Mouse (Mus musculus): ENCODE results near the gene Rpa1.
"Not testable (repeated sequence)": the region's sequence is repeated elsewhere in the genome, so short reads cannot be mapped to it uniquely, and the experiment has no call there.

Rpa1 gene

GRCm38 (mm10) chr11:75286868-75287267, 61.3 kb downstream of the Rpa1 start:
- no peak for DNase-seq (ENCODE audit: low read depth, low spot score)

- no peak for DNase-seq (ENCODE audit: low read depth, low spot score)
Observed at GRCm38 (mm10) chr11:75285893-75286467, 62.1 kb downstream of the Rpa1 start.

DNA sequence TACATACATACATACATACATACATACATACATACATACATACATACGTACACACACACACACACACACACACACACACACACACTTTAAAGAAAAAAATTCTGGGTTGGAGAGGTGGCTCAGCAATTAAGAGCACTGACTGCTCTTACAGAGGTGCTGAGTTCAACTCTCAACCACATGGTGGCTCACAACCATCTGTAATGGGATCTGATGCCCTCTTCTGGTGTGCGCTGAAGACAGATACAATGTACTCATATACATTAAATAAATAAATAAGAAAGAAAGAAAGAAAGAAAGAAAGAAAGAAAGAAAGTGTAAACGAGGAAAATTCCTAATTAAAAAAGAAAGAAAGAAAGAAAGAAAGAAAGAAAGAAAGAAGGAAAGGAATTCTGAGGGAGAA, 64.3 kb downstream of the Rpa1 start:
- not testable (repeated sequence) for DNase-seq (ENCODE audit: low read depth, low spot score)

DNA sequence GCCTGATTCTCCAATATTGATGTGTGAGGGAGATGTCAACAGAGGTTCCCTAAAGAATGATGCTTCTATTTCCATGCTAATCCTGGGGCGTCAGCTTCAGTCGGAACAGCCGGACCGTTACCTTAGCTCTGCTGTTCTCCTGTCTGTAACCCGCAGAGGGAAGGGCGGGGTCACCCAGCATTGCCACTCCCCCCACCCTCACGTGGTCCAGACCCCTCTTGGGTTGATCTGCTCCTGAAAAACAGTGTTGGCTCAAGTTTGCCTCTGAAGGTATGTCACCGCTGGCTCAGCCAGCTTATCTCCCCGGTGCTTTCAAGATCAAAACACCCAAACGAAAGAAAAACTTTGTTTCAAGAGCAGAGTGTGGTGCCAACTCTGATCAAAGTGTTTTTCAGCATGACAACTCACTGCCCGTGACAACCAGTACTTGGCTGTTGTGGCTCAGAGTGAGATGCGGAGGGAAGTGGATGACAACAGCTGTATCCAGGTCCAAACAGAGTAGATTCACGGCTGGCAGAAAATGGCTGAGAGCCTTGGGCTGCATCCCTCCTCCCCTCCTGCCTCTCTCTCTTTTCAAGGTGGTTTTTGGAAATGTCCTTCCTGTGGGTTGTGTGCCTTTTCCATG, 65.5 kb downstream of the Rpa1 start:
- DNase-seq (ENCODE audit: low read depth, low spot score) = no peak

GRCm38 (mm10) chr11:75281380-75282256, 66.5 kb downstream of the Rpa1 start:
- no peak for DNase-seq (ENCODE audit: low read depth, low spot score)

DNA sequence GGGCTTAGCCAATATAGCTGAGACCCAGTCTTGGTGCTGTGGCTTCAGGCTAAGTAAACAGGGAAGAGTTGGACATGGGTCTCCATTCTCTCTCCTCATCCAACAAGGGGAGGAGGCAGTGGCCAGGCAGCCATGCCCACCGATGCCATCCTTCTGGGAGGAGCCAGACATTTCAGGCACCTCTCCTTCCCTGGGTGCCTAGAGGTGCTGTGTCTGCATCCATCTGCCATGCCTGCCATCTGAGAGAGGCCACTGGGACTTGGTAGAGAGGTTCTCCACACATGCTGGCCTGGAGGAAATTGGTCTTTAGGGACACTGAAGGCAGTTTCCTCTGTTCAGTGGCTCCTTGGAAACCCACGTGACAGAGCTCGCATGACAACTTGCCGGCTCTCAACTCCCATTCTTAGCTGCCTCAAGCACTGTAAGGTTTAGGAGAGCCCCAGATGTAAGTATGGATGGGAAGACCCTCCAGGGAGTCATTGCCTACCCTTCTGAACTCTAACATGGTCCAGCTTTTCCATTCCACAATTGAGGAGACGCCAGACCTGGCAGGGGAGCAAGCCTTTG, 67.6 kb downstream of the Rpa1 start:
- no peak for DNase-seq (ENCODE audit: low read depth, low spot score)

DNA sequence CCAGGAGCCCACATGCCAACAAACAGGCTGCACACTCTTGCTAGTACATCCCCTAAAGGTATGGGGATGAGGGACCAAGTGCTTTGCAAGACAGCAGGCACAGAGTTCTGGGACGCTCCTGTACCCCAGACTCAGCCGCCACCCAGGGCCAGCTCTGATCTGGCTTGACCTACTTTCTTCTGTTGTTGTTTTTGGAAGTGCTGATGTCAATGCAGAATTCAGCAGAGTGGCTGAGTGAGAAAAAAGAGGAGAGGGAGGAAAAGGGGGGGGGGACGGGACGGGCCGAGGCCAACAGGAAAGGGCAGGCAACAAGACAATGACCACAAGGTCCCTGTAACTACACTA, 68.1 kb downstream of the Rpa1 start:
- no peak for DNase-seq (ENCODE audit: low read depth, low spot score)

- DNase-seq (ENCODE audit: low read depth, low spot score) = peak; percentile 53
Observed at GRCm38 (mm10) chr11:75279342-75280065, 68.6 kb downstream of the Rpa1 start.

DNA sequence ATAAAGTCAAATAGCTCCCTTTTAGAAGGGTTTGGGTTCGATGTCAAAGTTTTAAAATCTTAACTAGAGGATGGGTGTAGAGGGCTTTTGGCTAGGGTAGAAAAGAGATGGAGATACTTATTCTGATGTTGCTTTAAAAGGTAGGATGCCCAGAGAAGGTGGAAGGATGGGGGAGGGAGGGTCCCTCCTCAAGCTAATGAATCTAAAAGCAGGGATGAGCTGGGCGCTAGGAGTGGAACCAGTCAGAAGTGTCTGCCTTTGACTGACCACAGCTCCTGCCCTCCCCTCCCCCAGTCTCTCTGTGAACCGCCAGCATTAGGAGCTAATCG, 69.1 kb downstream of the Rpa1 start:
- DNase-seq (ENCODE audit: low read depth, low spot score) = no peak

GRCm38 (mm10) chr11:75278115-75278514, 70.0 kb downstream of the Rpa1 start:
- DNase-seq (ENCODE audit: low read depth, low spot score) = no peak

- no peak for DNase-seq (ENCODE audit: low read depth, low spot score)
Observed at GRCm38 (mm10) chr11:75275035-75275434, 73.1 kb downstream of the Rpa1 start.

DNA sequence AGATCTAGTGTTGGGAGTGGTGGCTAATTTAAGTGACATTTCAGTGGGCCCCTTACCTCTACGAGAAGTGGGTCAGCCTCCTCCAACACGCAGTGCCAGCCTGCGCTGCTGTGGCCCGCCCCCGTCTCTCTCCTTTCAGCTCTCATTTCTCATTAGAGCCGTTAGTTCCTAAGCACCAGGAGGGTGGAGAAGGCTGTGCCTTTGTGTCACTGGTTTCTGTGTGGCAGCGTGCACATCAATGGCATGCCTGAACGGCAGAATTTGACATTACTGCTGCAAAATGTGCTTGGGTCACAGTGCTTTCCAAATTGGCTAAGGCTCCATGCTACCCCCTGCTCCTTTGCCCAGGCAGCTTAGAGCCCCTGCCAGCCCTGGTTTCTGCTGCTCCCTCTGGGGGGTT, 74.7 kb downstream of the Rpa1 start:
- DNase-seq (ENCODE audit: low read depth, low spot score) = no peak

DNA sequence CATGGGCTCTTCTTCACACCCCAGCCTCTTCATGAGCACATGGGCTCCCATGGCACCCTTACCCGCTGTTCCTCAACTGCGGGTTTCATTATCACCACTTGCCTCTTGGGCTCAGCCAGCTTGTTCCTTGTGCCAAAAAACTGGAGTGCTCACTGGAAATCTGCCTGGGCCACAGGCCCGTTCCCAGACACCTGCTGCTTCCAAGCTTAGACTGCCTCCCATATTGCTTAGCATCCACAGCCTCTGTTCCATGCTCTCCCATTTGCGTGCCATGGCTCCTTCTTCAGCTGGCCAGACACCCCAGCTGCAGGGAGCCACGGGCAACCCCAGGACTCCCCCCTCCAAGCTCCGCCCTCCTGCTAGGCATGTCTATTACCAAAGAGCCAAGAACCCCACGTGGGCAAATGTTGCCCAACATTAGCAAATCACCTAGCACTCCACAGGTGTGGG, 77.1 kb downstream of the Rpa1 start:
- no peak for DNase-seq (ENCODE audit: low read depth, low spot score)

DNA sequence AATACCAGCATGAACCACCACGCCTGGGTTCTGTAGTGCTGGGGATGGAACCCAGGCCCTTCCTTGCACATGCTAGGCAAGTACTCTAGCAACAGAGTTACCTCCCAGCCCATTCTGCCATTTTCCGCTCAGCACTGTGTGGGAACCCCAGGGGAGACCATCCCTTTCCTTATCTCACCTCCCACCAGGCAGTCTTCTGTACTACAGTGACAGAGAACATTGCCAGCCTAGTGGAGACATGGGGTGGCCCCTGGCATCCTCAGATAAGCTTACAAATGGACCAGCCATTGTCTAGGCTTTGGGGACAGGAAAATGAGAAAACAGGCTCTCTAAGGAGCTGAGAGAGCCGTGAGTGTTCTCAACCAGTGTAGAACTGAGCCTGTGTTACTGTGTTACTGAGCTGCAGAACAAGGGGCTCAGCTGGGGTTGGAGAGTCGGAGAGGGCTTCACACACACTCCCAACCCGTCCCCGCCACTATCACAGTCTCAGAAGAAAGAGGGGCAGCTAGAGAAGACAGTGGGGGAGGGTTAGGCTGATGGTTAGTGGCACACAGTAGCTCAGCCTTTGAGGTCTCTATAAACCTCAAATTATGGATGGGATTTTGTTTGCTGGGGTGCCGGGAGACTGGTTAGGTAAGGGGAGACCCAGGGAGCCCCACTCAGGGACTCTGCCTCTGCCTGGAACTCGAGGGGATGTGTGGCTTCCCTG, 77.7 kb downstream of the Rpa1 start:
- DNase-seq (ENCODE audit: low read depth, low spot score) = no peak

GRCm38 (mm10) chr11:75269213-75269612, 78.9 kb downstream of the Rpa1 start:
- no peak for DNase-seq (ENCODE audit: low read depth, low spot score)

- DNase-seq (ENCODE audit: low read depth, low spot score) = no peak
Observed at GRCm38 (mm10) chr11:75268492-75268891, 79.6 kb downstream of the Rpa1 start.

- no peak for DNase-seq (ENCODE audit: low read depth, low spot score)
Observed at GRCm38 (mm10) chr11:75267826-75268281, 80.3 kb downstream of the Rpa1 start.

DNA sequence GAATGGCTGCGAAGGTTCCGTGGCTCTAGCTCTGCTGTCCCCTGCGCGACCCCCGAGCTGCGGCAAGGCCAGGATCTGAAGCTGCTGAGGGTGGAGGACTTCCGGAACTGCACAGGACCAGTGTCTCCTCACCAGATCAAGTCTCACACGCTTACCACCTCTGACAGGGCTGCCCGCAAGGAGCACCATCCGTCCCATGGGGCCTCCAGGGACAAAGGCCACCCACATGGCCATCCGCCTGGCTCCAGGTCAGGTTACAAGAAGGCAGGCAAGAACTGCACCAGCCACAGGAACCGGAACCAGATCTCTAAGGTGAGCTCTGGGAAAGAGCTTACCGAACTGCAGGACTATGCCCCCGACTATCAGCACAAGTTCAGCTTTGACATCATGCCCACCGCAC, 82.6 kb downstream of the Rpa1 start:
- DNase-seq (ENCODE audit: low read depth, low spot score) = no peak

- no peak for DNase-seq (ENCODE audit: low read depth, low spot score)
Observed at GRCm38 (mm10) chr11:75264550-75264949, 83.6 kb downstream of the Rpa1 start.

GRCm38 (mm10) chr11:75263964-75264312, 84.2 kb downstream of the Rpa1 start:
- no peak for DNase-seq (ENCODE audit: low read depth, low spot score)

DNA sequence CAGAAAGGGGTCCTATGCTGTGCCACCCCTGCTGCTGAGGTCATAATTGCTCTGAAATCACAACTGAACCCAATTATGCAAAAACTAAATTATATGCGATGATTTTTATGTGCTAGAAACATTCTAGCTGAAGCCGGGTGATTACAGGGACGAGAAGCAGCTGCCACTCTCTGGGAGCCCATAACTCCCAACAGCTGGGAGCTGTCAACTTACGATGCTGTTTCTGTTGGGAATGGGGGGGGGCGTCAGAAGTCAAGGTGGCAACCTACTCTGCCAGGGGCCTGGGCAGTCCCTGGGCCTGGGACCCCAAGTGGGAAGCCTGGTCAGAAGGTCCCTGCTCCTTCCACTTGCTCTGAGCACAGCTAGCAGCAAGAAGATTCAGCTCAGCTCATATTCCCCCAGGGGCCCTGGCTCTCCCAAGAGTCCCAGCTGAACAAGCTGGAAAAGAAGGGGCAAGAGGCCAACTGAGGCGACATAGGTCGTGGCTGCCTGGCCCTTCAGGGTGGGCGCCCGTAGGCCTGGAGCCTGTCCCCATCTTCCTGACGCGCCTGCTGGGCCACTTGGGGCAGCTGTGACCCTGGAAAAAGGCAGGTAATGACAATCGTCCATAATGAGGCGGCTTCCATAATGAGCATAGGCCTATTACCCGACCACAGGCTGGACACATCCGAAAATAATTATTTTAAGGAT, 84.7 kb downstream of the Rpa1 start:
- no peak for DNase-seq (ENCODE audit: low read depth, low spot score)

Data from retina, postnatal 7 days (tissue).